ENCODE assay signal across 8 mouse cellular contexts in genomic region chr17:30467566-30468213, GRCm38 (mm10).
A peak's percentile ranks its signal among the peaks of the same experiment; 100 is the strongest.
DNase-seq lines count a peak whose midpoint lies in the region; ATAC-seq lines count a peak whose summit lies in the region.

No protein-coding gene starts in this region.

- no peak overlapping the region for H3K9ac ChIP-seq in embryonic facial prominence, embryonic 14.5 days (ENCODE audit: low read depth, low read length)
- no peak overlapping the region for H3K9ac ChIP-seq in midbrain, embryonic 16.5 days (ENCODE audit: low read depth, low read length)
- no peak overlapping the region for H3K9ac ChIP-seq in kidney, embryonic 15.5 days

- peak; percentile 59 for DNase-seq in heart, embryonic 10.5 days (ENCODE audit: low spot score)
- DNase-seq in heart, postnatal 25 days (ENCODE audit: low spot score): no peak
- peak; percentile 63 for DNase-seq in embryonic facial prominence, embryonic 14.5 days (ENCODE audit: low spot score)
- DNase-seq in layer of hippocampus, adult 9-10 months (ENCODE audit: low spot score): peak; percentile 78
- no peak for DNase-seq in adrenal gland, postnatal 36 days
- DNase-seq in kidney, adult 8-10 months: no peak

- ATAC-seq in embryonic facial prominence, embryonic 14.5 days (ENCODE audit: low read depth): peak; percentile 69
- peak; percentile 43; the same call in 1 of the 2 replicates for ATAC-seq in midbrain, embryonic 16.5 days
- ATAC-seq in kidney, embryonic 15.5 days (replicated peaks; ENCODE audit: low FRiP score): no peak

- H3K4me1 ChIP-seq in heart, embryonic 10.5 days: peaks cover 85% of the 10 kb centered on the region
- peaks cover 10% of the 10 kb centered on the region for H3K4me1 ChIP-seq in embryonic facial prominence, embryonic 14.5 days (ENCODE audit: control insufficient read depth, insufficient read depth, low read length)
- peaks cover 29% of the 10 kb centered on the region for H3K4me1 ChIP-seq in midbrain, embryonic 16.5 days (ENCODE audit: control insufficient read depth, insufficient read depth, low read length)
- peaks cover 29% of the 10 kb centered on the region for H3K4me1 ChIP-seq in kidney, embryonic 15.5 days

- H3K9me3 ChIP-seq in heart, embryonic 10.5 days: no peaks in the 10 kb centered on the region
- H3K9me3 ChIP-seq in embryonic facial prominence, embryonic 14.5 days (ENCODE audit: control insufficient read depth, low read length): no peaks in the 10 kb centered on the region
- H3K9me3 ChIP-seq in midbrain, embryonic 16.5 days (replicated peaks; ENCODE audit: control insufficient read depth, low read length, poor library complexity, severe bottlenecking): no peaks in the 10 kb centered on the region
- H3K9me3 ChIP-seq in kidney, embryonic 15.5 days (replicated peaks): no peaks in the 10 kb centered on the region

- no peak overlapping the region for H3K4me3 ChIP-seq in heart, embryonic 10.5 days
- H3K4me3 ChIP-seq in embryonic facial prominence, embryonic 14.5 days (ENCODE audit: low read depth, low read length): no peak overlapping the region
- no peak overlapping the region for H3K4me3 ChIP-seq in midbrain, embryonic 16.5 days (ENCODE audit: low read depth, low read length)
- no peak overlapping the region for H3K4me3 ChIP-seq in kidney, embryonic 15.5 days (replicated peaks)

- WGBS in heart, embryonic 10.5 days: 42% methylated on average over 14 of the region's 14 CpGs
- 47% methylated on average over 14 of the region's 14 CpGs for WGBS in embryonic facial prominence, embryonic 14.5 days
- 21% methylated on average over 14 of the region's 14 CpGs for WGBS in midbrain, embryonic 16.5 days
- WGBS in kidney, embryonic 15.5 days: 59% methylated on average over 14 of the region's 14 CpGs

- intact Hi-C loops in heart, postnatal 25 days (cut with DNase I): no loop called here

- no peaks in the 10 kb centered on the region for H3K27me3 ChIP-seq in heart, embryonic 10.5 days (ENCODE audit: insufficient read depth, poor library complexity, severe bottlenecking)
- H3K27me3 ChIP-seq in embryonic facial prominence, embryonic 14.5 days (replicated peaks; ENCODE audit: control insufficient read depth, insufficient read depth, low read length): no peaks in the 10 kb centered on the region
- H3K27me3 ChIP-seq in midbrain, embryonic 16.5 days (ENCODE audit: control insufficient read depth, insufficient read depth, low read depth, low read length): no peaks in the 10 kb centered on the region
- no peaks in the 10 kb centered on the region for H3K27me3 ChIP-seq in kidney, embryonic 15.5 days

- peak overlapping the region; percentile 69 for H3K27ac ChIP-seq in heart, embryonic 10.5 days
- H3K27ac ChIP-seq in embryonic facial prominence, embryonic 14.5 days (replicated peaks; ENCODE audit: low read depth, low read length): peak overlapping the region; percentile 25; the same call in 1 of the 2 replicates
- H3K27ac ChIP-seq in midbrain, embryonic 16.5 days (ENCODE audit: low read length): peak overlapping the region; percentile 67
- no peak overlapping the region for H3K27ac ChIP-seq in kidney, embryonic 15.5 days

- no peak overlapping the region; the same call in 1 of the 2 replicates for H3K4me2 ChIP-seq in embryonic facial prominence, embryonic 14.5 days (ENCODE audit: low read depth, low read length)
- peak overlapping the region; percentile 12; the same call in 1 of the 2 replicates for H3K4me2 ChIP-seq in midbrain, embryonic 16.5 days (ENCODE audit: low read length)
- no peak overlapping the region for H3K4me2 ChIP-seq in kidney, embryonic 15.5 days

- no peaks in the 10 kb centered on the region for H3K36me3 ChIP-seq in heart, embryonic 10.5 days
- no peaks in the 10 kb centered on the region for H3K36me3 ChIP-seq in embryonic facial prominence, embryonic 14.5 days (ENCODE audit: control insufficient read depth, insufficient read depth, low read length)
- H3K36me3 ChIP-seq in midbrain, embryonic 16.5 days (ENCODE audit: control insufficient read depth, insufficient read depth, low read length): no peaks in the 10 kb centered on the region
- H3K36me3 ChIP-seq in kidney, embryonic 15.5 days: no peaks in the 10 kb centered on the region

Comparison
In these comparisons a context has a peak if more than half of its experiments do, and no peak if none do; other contexts are left out.
1. DNase-seq: peak in heart, embryonic 10.5 days (single experiment), embryonic facial prominence, embryonic 14.5 days (single experiment) and layer of hippocampus, adult 9-10 months (single experiment); none in heart, postnatal 25 days (single experiment), adrenal gland, postnatal 36 days (0 of 2) and kidney, adult 8-10 months (0 of 2).